Mouse (Mus musculus): ENCODE data around the gene Lzic. TPM values are rescaled to one million over a fixed set of nuclear protein-coding genes. Genes with fewer than 3 reads are reported as not detected.

Lzic gene
- polyA plus RNA-seq, 1 experiment: 8.1 TPM

DNA sequence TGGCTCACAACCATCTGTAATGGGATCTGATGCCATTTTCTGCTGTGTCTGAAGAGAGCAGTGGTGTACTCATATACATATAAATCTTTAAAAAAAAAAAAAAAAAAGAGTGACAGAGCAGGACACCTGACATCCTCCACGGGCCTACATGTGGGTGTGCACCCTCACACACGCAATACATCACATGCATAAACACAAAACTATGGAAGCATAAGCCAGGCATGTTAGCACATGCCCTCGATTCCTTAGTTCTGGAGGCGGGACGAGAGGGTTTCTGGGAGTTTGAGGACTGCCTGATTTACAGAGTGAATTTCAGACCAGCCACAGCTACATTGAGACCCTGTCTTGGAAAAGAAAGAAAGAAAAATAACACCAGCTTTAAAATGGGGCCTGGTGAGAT is 19.3 kb downstream of the Lzic start:
- Histone ChIP-seq H3K36me3 (replicated peaks; ENCODE audit: low read length) (peaks cover 36% of the 10 kb centered on the region), H3K27me3 (replicated peaks) (peaks cover 2% of the 10 kb centered on the region), H3K4me1 (peaks cover 30% of the 10 kb centered on the region), H3K9me3 (peaks cover 4% of the 10 kb centered on the region), H3K4me3 (replicated peaks) (no peak overlapping the region)
- TF ChIP-seq FLI1 (IDR thresholded peaks at IDR 0.05; ENCODE audit: low read length) (no peak), GATA1 (IDR thresholded peaks at IDR 0.05; ENCODE audit: borderline replicate concordance, low read length) (no peak)

DNA sequence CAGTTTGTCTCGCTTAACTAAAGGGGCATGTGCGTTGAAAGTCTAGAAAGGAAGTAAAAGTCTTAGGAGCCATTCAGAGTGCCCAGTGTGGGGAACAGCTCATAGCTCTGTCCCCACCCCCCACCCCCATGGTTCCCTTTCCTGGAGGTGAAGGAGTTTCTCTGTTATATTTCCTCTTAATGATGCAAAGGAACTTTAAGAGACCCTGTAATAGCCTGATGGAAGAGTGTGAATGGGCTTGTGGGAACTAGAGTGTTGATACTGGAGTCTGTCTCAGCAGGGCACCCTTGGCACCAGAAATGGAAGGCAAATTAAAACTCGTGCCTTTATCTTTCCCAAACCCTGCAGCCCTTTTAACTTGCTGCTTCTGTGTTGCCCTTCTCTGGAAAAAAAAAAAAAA is 19.8 kb downstream of the Lzic start:
- H3K9me3 ChIP-seq: peaks cover 4% of the 10 kb centered on the region
- peaks cover 2% of the 10 kb centered on the region for H3K27me3 ChIP-seq (replicated peaks)
- TF ChIP-seq FLI1 (IDR thresholded peaks at IDR 0.05; ENCODE audit: low read length): no peak
- H3K4me1 ChIP-seq: peaks cover 25% of the 10 kb centered on the region
- H3K4me3 ChIP-seq (replicated peaks): no peak overlapping the region
- peaks cover 31% of the 10 kb centered on the region for H3K36me3 ChIP-seq (replicated peaks; ENCODE audit: low read length)

DNA sequence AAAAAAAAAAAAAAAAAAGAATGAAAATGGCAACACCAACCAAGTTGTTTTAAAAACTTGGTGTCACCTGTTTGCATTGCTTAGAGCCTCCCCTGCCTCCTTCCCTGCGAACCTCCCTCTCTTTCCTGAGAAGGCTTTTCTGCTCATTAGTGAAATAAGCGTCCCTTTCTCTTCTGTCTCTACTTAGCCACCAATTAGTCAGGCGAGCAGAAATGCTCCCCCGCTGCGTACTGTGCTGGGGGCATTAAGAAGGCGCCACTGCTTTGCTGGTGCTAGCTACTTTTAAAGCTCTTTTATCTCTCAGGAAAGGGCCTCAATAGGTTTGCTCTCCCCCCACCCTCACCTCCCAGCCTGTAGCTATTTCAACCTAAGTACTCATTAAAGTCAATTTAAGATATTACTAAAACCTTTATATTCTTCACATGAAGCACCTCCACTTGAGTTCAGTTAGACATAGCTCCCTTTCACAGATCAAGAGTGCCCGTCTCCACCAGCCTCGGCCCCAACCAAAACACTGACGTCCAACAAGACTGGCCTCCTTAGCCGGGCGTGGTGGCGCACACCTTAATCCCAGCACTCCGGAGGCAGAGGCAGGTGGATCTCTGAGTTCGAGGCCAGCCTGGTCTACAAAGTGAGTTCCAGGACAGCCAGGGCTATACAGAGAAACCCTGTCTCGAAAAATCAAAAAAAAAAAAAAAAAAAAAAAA is 20.4 kb downstream of the Lzic start:
- peaks cover 26% of the 10 kb centered on the region for H3K36me3 ChIP-seq (replicated peaks; ENCODE audit: low read length)
- H3K27me3 ChIP-seq (replicated peaks): peaks cover 2% of the 10 kb centered on the region
- peaks cover 19% of the 10 kb centered on the region for H3K4me1 ChIP-seq
- TF ChIP-seq FLI1 (IDR thresholded peaks at IDR 0.05; ENCODE audit: low read length) (no peak), GATA1 (IDR thresholded peaks at IDR 0.05; ENCODE audit: borderline replicate concordance, low read length) (no peak)
- H3K4me3 ChIP-seq (replicated peaks): no peak overlapping the region
- H3K9me3 ChIP-seq: peaks cover 4% of the 10 kb centered on the region

DNA sequence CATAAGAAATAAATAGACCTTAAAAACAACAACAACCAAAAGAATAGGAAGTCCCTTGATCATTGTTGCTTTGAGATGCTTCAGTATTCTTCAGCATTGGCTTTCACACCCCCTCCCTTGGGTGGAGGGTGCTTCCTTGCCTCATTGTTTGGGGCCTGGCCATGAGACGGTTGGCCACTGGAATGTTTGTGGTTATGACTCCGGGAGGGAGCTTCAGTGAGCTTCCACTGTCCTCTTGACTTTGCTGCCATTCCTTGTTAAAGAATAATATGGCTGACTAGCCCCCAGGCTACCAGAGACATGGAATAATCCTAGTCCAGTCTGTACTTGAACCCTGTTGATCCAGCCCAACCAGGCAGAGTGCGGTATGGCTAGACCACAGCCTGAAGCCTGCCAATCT is 21.9 kb downstream of the Lzic start:
- no peak overlapping the region for H3K4me3 ChIP-seq (replicated peaks)
- peaks cover 4% of the 10 kb centered on the region for H3K9me3 ChIP-seq
- H3K4me1 ChIP-seq: peaks cover 24% of the 10 kb centered on the region
- H3K27me3 ChIP-seq (replicated peaks): peaks cover 5% of the 10 kb centered on the region
- TF ChIP-seq GATA1 (IDR thresholded peaks at IDR 0.05; ENCODE audit: borderline replicate concordance, low read length) (no peak), FLI1 (IDR thresholded peaks at IDR 0.05; ENCODE audit: low read length) (no peak)
- peaks cover 14% of the 10 kb centered on the region for H3K36me3 ChIP-seq (replicated peaks; ENCODE audit: low read length)

DNA sequence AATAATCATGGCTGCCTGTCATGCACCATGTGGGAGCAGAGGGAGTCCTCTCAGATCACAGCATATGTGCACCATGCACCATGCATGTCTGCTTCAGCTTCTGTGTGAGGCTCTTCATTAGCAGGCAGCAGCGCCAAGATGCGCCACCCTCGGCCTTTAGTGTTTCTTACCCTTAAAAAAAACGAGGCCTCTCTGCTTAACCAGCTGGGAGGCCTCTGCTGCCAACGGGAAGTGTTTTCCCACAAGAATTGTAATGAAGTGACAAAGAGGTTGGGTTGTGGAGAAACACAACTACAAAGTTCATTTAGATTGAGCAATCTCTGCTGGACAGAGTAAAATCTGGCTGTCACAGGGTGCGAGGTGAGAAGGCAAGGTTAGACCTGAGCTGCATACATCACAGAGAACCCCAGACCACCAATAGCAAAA is 26.2 kb downstream of the Lzic start:
- no peaks in the 10 kb centered on the region for H3K36me3 ChIP-seq (replicated peaks; ENCODE audit: low read length)
- H3K9me3 ChIP-seq: peaks cover 4% of the 10 kb centered on the region
- peaks cover 23% of the 10 kb centered on the region for H3K4me1 ChIP-seq
- peak overlapping the region; percentile 34 for H3K4me3 ChIP-seq (replicated peaks)
- TF ChIP-seq FLI1 (IDR thresholded peaks at IDR 0.05; ENCODE audit: low read length): no peak
- TF ChIP-seq GATA1 (IDR thresholded peaks at IDR 0.05; ENCODE audit: borderline replicate concordance, low read length): no peak
- peaks cover 5% of the 10 kb centered on the region for H3K27me3 ChIP-seq (replicated peaks)

DNA sequence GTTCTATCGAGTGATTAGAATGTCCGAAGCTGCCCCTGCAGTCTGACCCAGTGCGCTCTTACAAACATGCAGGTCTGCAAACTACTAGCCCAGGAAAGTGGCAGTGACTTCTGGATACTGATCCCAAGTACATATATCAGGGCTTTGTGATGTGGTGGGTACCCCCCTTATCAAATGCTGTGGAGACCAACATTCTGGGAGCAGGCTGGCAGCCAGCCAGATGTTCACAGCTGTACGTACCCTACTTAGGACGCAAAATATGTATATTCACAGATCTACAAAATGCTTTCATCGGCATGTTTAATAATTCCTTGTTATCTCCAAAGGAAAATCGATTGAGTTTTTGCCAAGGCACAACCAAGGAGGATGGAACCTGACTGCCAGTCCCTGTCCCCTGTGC is 27.0 kb downstream of the Lzic start:
- no peak for TF ChIP-seq FLI1 (IDR thresholded peaks at IDR 0.05; ENCODE audit: low read length)
- TF ChIP-seq GATA1 (IDR thresholded peaks at IDR 0.05; ENCODE audit: borderline replicate concordance, low read length): no peak

DNA sequence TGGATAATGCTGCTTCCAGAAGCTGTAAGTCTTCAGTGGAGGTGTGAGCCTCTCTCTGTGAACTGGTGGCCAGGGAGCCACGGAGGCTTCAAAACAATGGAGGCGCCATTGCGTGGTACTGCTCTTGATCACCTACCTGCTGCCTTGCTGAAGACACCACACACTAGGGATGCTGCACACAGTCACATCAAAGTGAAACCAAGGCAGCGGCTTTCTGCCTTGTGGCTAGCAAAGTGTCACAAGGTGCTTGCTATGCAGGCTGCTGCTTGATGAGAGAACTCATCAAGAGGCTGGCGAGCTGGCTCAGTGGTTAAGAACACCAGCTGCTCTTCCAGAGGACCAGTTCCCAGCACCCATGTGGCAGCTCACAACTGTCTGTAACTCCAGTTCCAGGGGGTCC is 30.7 kb downstream of the Lzic start:
- TF ChIP-seq FLI1 (IDR thresholded peaks at IDR 0.05; ENCODE audit: low read length) (no peak), GATA1 (IDR thresholded peaks at IDR 0.05; ENCODE audit: borderline replicate concordance, low read length) (no peak)
- peaks cover 33% of the 10 kb centered on the region for H3K4me1 ChIP-seq
- peaks cover 6% of the 10 kb centered on the region; the same call in 1 of the 2 replicates for H3K9me3 ChIP-seq
- H3K27me3 ChIP-seq (replicated peaks): peaks cover 20% of the 10 kb centered on the region
- H3K4me3 ChIP-seq (replicated peaks): no peak overlapping the region
- no peaks in the 10 kb centered on the region for H3K36me3 ChIP-seq (replicated peaks; ENCODE audit: low read length)

More for the DNA sequence above, 27.0 kb downstream of the Lzic start:
- Histone ChIP-seq H3K27me3 (replicated peaks) (peaks cover 5% of the 10 kb centered on the region), H3K36me3 (replicated peaks; ENCODE audit: low read length) (no peaks in the 10 kb centered on the region), H3K4me3 (replicated peaks) (no peak overlapping the region), H3K9me3 (peaks cover 10% of the 10 kb centered on the region), H3K4me1 (peaks cover 20% of the 10 kb centered on the region; the same call in 1 of the 2 replicates)

DNA sequence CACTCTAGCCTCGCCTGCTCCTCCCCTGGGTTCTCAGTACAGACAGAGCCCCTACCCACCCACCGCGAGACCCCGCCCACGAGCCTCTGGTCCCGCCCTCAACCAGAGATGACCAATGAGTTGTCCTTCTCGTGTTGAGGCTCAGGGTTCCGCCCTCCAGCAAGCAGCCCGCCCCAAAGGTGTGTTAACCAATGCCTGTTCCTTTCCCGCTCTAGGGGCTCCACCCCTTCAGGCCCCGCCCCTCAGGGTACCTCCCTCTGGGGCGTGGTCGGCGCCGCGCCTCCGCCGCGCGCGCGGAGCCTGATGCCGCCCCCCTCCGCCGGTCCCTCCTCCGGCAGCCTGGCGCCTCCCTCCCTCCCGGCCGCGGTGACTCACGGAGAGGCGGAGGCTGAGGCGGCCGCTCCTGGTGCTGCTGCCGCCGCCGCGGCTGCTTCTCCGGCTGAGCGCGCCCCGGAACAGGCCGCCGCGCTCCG is 32.9 kb downstream of the Lzic start, which contains the start of gene Ctnnbip1:
TSS of gene Ctnnbip1 (plus strand) at position 369 of the 473 bp plus-strand sequence.
- peaks cover 6% of the 10 kb centered on the region; the same call in 1 of the 2 replicates for H3K9me3 ChIP-seq
- peak within 1 kb of the TSS; percentile 92 for H3K4me3 ChIP-seq (replicated peaks)
- TF ChIP-seq GATA1 (IDR thresholded peaks at IDR 0.05; ENCODE audit: borderline replicate concordance, low read length): no peak
- TF ChIP-seq FLI1 (IDR thresholded peaks at IDR 0.05; ENCODE audit: low read length): no peak
- no peaks in the 10 kb centered on the region for H3K36me3 ChIP-seq (replicated peaks; ENCODE audit: low read length)
- peaks cover 22% of the 10 kb centered on the region for H3K27me3 ChIP-seq (replicated peaks)
- H3K4me1 ChIP-seq: peaks cover 44% of the 10 kb centered on the region

DNA sequence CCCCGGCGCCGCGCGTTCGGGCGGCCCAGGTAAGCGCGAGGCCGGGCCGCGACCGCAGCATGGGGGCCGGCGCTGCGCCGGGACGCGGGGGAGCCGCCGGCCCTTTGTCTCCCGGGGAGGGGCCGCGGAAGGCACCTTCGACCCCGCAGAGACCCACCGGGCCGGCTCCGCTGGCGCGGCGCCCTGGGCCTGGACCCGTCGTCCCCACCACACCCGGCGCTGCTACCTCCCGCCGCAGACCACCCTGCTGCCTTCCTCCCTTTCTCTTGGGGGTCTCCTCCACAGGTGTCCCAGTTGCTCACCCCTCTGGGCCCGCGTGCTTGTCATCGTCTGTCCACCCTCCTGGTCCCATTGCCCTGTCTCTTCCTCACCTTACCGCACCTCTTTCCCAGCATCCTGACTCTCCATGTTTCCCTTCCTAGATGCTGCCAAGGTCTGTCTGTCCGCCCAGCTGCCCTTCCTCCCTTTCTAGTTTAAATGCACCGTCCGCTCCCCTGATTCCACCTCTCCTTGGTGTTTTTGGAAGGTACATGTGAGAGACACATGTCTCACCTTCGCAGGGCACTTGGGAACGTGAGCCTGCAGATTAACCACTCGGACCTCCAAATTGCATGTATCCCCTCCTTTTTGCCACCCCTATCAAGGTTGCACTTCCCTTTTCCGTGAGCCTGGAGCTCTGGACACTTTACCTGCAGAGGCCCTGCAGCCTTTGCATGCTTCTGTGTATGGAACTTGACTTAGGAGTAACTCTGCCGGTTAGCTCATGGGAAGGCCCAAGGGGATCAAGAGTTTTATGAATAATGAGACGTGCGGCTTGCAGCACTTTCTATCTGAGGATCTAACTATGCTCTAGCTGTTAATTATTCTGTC is 33.6 kb downstream of the Lzic start:
- H3K27me3 ChIP-seq (replicated peaks): peaks cover 23% of the 10 kb centered on the region
- no peaks in the 10 kb centered on the region for H3K36me3 ChIP-seq (replicated peaks; ENCODE audit: low read length)
- peak overlapping the region; percentile 92 for H3K4me3 ChIP-seq (replicated peaks)
- TF ChIP-seq FLI1 (IDR thresholded peaks at IDR 0.05; ENCODE audit: low read length): no peak
- no peak for TF ChIP-seq GATA1 (IDR thresholded peaks at IDR 0.05; ENCODE audit: borderline replicate concordance, low read length)
- H3K4me1 ChIP-seq: peaks cover 49% of the 10 kb centered on the region
- H3K9me3 ChIP-seq: peaks cover 6% of the 10 kb centered on the region; the same call in 1 of the 2 replicates

All from megakaryocyte, embryonic 14.5 days (primary cell).